Mouse (Mus musculus) spleen, postnatal 0 days (tissue): ENCODE results near the gene 3110070M22Rik. TPM values are rescaled to one million over a fixed set of nuclear protein-coding genes. Genes with fewer than 3 reads are reported as not detected.

Experiments
- polyA plus RNA-seq: library from polyadenylated mRNA; unstranded; fragments of >200 nt; fragmentation: Nextera tagmentation; extraction: Ambion mirVana; gene quantifications from 2 replicates; pipeline ENCODE4 v1.2.1, GENCODE M21; 2015

3110070M22Rik gene
- 0.19 and 0.59 TPM in 2 replicates for polyA plus RNA-seq

GRCm38 (mm10) chr13:119487880-119488580 lies at the start of gene 3110070M22Rik, which contains the start of gene Tmem267:
Gene 3110070M22Rik, minus strand, starts transcription at chr13:119488383.
Gene Tmem267, plus strand, starts transcription at chr13:119488039.

GRCm38 (mm10) chr13:119462596-119463560 lies 25.3 kb downstream of the 3110070M22Rik start, which contains the start of gene 4833420G17Rik:
Gene 4833420G17Rik, plus strand, starts transcription at chr13:119462768.

Other genes with a start within 250 kb of the 3110070M22Rik start
- 27.3 and 31.4 TPM in 2 replicates for gene Paip1, start 59.8 kb downstream of the 3110070M22Rik start, polyA plus RNA-seq
- 29.8 and 36.2 TPM in 2 replicates for gene 4833420G17Rik, start 25.6 kb downstream of the 3110070M22Rik start, polyA plus RNA-seq
- 0.49 and 0.70 TPM in 2 replicates for gene Tmem267, start 344 bp downstream of the 3110070M22Rik start, polyA plus RNA-seq
- 0.06 TPM in 1 of 2 replicates, not detected in the other for gene Ccl28, start 135.4 kb upstream of the 3110070M22Rik start, polyA plus RNA-seq
- 12.6 and 15.1 TPM in 2 replicates for gene Hmgcs1, start 202.0 kb upstream of the 3110070M22Rik start, polyA plus RNA-seq